Mouse (Mus musculus): ENCODE data around the gene Tomm6. TPM values are rescaled to one million over a fixed set of nuclear protein-coding genes. Genes with fewer than 3 reads are reported as not detected.

The Tomm6 gene
- polyA plus RNA-seq, 1 experiment: 221 TPM

- Histone ChIP-seq H3K36me3 (ENCODE audit: control insufficient read depth, insufficient read depth, low read length, poor library complexity, severe bottlenecking) (no peaks in the 10 kb centered on the region), H3K9me3 (replicated peaks; ENCODE audit: control insufficient read depth, insufficient read depth, low read length, poor library complexity, severe bottlenecking) (no peaks in the 10 kb centered on the region), H3K4me1 (ENCODE audit: control insufficient read depth, insufficient read depth, low read length) (no peaks in the 10 kb centered on the region), H3K27me3 (ENCODE audit: control insufficient read depth, insufficient read depth, low read length, poor library complexity, severe bottlenecking) (no peaks in the 10 kb centered on the region), H3K27ac (ENCODE audit: insufficient read depth, low read length) (no peak overlapping the region), H3K4me3 (ENCODE audit: low read depth, low read length) (no peak overlapping the region), H3K9ac (ENCODE audit: low read depth, poor library complexity, severe bottlenecking) (no peak overlapping the region)
- TF ChIP-seq EP300 (IDR thresholded peaks at IDR 0.05; ENCODE audit: insufficient read depth, low read depth, low read length) (no peak), CTCF (IDR thresholded peaks at IDR 0.05; ENCODE audit: low read depth, low read length) (no peak), POLR2A (IDR thresholded peaks at IDR 0.05; ENCODE audit: insufficient read depth, low read length) (no peak)
Observed at GRCm38 (mm10) chr17:47651953-47652352, 36.2 kb downstream of the Tomm6 start.

DNA sequence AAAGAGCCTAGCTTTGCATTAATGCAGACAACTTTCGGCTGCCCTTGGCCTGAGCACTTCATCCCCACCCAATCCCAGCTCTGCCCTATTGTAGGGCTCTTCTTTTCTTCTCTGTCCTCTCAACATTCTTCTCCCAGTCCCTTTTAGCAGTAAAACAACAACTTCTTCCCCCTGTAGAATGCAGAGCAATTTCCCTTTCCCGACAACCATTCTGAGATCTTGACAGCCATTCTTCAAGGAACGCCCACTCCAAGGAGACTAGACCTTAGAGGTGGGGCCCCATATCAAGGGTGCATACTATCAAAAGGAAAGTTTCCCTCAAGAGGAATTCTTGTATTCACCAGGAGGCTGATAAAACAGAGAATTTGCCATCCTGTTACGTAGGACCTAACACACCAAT, 39.2 kb downstream of the Tomm6 start:
- Histone ChIP-seq H3K4me3 (ENCODE audit: low read depth, low read length) (no peak overlapping the region), H3K9me3 (replicated peaks; ENCODE audit: control insufficient read depth, insufficient read depth, low read length, poor library complexity, severe bottlenecking) (no peaks in the 10 kb centered on the region), H3K27ac (ENCODE audit: insufficient read depth, low read length) (peak overlapping the region; percentile 95), H3K27me3 (ENCODE audit: control insufficient read depth, insufficient read depth, low read length, poor library complexity, severe bottlenecking) (no peaks in the 10 kb centered on the region), H3K9ac (ENCODE audit: low read depth, poor library complexity, severe bottlenecking) (no peak overlapping the region), H3K36me3 (ENCODE audit: control insufficient read depth, insufficient read depth, low read length, poor library complexity, severe bottlenecking) (no peaks in the 10 kb centered on the region), H3K4me1 (ENCODE audit: control insufficient read depth, insufficient read depth, low read length) (no peaks in the 10 kb centered on the region)
- TF ChIP-seq EP300 (IDR thresholded peaks at IDR 0.05; ENCODE audit: insufficient read depth, low read depth, low read length): 0 out of 2 replicates have a peak, but pooled peaks have one; percentile 40
- no peak for TF ChIP-seq POLR2A (IDR thresholded peaks at IDR 0.05; ENCODE audit: insufficient read depth, low read length)
- no peak for TF ChIP-seq CTCF (IDR thresholded peaks at IDR 0.05; ENCODE audit: low read depth, low read length)

DNA sequence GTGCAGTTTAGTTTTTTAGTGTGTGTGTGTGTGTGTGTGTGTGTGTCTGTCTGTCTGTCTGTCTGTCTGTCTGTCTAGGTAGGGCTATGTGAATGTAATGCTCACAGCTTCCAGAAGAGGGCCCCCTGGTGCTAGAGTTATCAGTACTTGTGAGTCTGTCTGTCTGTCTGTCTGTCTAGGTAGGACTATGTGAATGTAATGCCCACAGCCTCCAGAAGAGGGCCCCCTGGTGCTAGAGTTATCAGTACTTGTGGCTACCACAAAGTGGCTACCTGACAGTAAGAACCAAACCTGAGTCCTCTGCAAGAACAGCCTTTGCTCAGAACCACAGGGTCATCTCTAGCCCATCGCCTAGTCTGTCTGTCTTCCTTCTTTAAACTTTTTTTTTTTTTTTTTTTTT, 41.5 kb downstream of the Tomm6 start:
- Histone ChIP-seq H3K4me3 (ENCODE audit: low read depth, low read length) (no peak overlapping the region), H3K36me3 (ENCODE audit: control insufficient read depth, insufficient read depth, low read length, poor library complexity, severe bottlenecking) (no peaks in the 10 kb centered on the region), H3K4me1 (ENCODE audit: control insufficient read depth, insufficient read depth, low read length) (no peaks in the 10 kb centered on the region), H3K27me3 (ENCODE audit: control insufficient read depth, insufficient read depth, low read length, poor library complexity, severe bottlenecking) (no peaks in the 10 kb centered on the region), H3K27ac (ENCODE audit: insufficient read depth, low read length) (no peak overlapping the region), H3K9ac (ENCODE audit: low read depth, poor library complexity, severe bottlenecking) (no peak overlapping the region), H3K9me3 (replicated peaks; ENCODE audit: control insufficient read depth, insufficient read depth, low read length, poor library complexity, severe bottlenecking) (no peaks in the 10 kb centered on the region)
- TF ChIP-seq POLR2A (IDR thresholded peaks at IDR 0.05; ENCODE audit: insufficient read depth, low read length) (no peak), EP300 (IDR thresholded peaks at IDR 0.05; ENCODE audit: insufficient read depth, low read depth, low read length) (no peak), CTCF (IDR thresholded peaks at IDR 0.05; ENCODE audit: low read depth, low read length) (peak; percentile 52)

- no peaks in the 10 kb centered on the region for H3K36me3 ChIP-seq (ENCODE audit: control insufficient read depth, insufficient read depth, low read length, poor library complexity, severe bottlenecking)
- no peak for TF ChIP-seq EP300 (IDR thresholded peaks at IDR 0.05; ENCODE audit: insufficient read depth, low read depth, low read length)
- no peak for TF ChIP-seq POLR2A (IDR thresholded peaks at IDR 0.05; ENCODE audit: insufficient read depth, low read length)
- peak; percentile 27 for TF ChIP-seq CTCF (IDR thresholded peaks at IDR 0.05; ENCODE audit: low read depth, low read length)
- no peak overlapping the region for H3K9ac ChIP-seq (ENCODE audit: low read depth, poor library complexity, severe bottlenecking)
- H3K4me1 ChIP-seq (ENCODE audit: control insufficient read depth, insufficient read depth, low read length): no peaks in the 10 kb centered on the region
- H3K27me3 ChIP-seq (ENCODE audit: control insufficient read depth, insufficient read depth, low read length, poor library complexity, severe bottlenecking): no peaks in the 10 kb centered on the region
- H3K27ac ChIP-seq (ENCODE audit: insufficient read depth, low read length): no peak overlapping the region
- no peak overlapping the region for H3K4me3 ChIP-seq (ENCODE audit: low read depth, low read length)
- no peaks in the 10 kb centered on the region for H3K9me3 ChIP-seq (replicated peaks; ENCODE audit: control insufficient read depth, insufficient read depth, low read length, poor library complexity, severe bottlenecking)
Observed at GRCm38 (mm10) chr17:47642992-47643391, 45.2 kb downstream of the Tomm6 start.

Other genes with a start within 250 kb of the Tomm6 start
- gene Taf8, start 186.1 kb downstream of the Tomm6 start, polyA plus RNA-seq (2011; ENCODE audit: insufficient read depth, insufficient read length, low read depth, missing spikeins): 45.5 and 46.6 TPM in 2 replicates
- gene Ccnd3, start 183.3 kb downstream of the Tomm6 start, polyA plus RNA-seq (2011; ENCODE audit: insufficient read depth, insufficient read length, low read depth, missing spikeins): 181 and 185 TPM in 2 replicates
- gene Bysl, start 76.9 kb downstream of the Tomm6 start, polyA plus RNA-seq (2011; ENCODE audit: insufficient read depth, insufficient read length, low read depth, missing spikeins): 24.9 and 25.7 TPM in 2 replicates
- 26.4 and 36.9 TPM in 2 replicates for gene Med20, start 76.8 kb downstream of the Tomm6 start, polyA plus RNA-seq (2011; ENCODE audit: insufficient read depth, insufficient read length, low read depth, missing spikeins)
- 4.5 and 11.9 TPM in 2 replicates for gene Gm20517, start 76.8 kb downstream of the Tomm6 start, polyA plus RNA-seq (2011; ENCODE audit: insufficient read depth, insufficient read length, low read depth, missing spikeins)
- 15.8 and 16.8 TPM in 2 replicates for gene Usp49, start 57.7 kb downstream of the Tomm6 start, polyA plus RNA-seq (2011; ENCODE audit: insufficient read depth, insufficient read length, low read depth, missing spikeins)
- gene Frs3, start 644 bp upstream of the Tomm6 start, polyA plus RNA-seq (2011; ENCODE audit: insufficient read depth, insufficient read length, low read depth, missing spikeins): 14.0 and 14.5 TPM in 2 replicates
- 0.24 and 1.0 TPM in 2 replicates for gene Gm21981, start 6.1 kb upstream of the Tomm6 start, polyA plus RNA-seq (2011; ENCODE audit: insufficient read depth, insufficient read length, low read depth, missing spikeins)
- 2.0 and 2.2 TPM in 2 replicates for gene Prickle4, start 6.3 kb upstream of the Tomm6 start, polyA plus RNA-seq (2011; ENCODE audit: insufficient read depth, insufficient read length, low read depth, missing spikeins)
- gene Pgc, start 38.5 kb upstream of the Tomm6 start, polyA plus RNA-seq (2011; ENCODE audit: insufficient read depth, insufficient read length, low read depth, missing spikeins): 4.9 and 5.0 TPM in 2 replicates
- 13.5 and 13.7 TPM in 2 replicates for gene Tfeb, start 48.6 kb upstream of the Tomm6 start, polyA plus RNA-seq (2011; ENCODE audit: insufficient read depth, insufficient read length, low read depth, missing spikeins)
- 22.3 and 27.9 TPM in 2 replicates for gene Mdfi, start 146.3 kb upstream of the Tomm6 start, polyA plus RNA-seq (2011; ENCODE audit: insufficient read depth, insufficient read length, low read depth, missing spikeins)
- gene Foxp4, start 236.3 kb upstream of the Tomm6 start, polyA plus RNA-seq (2011; ENCODE audit: insufficient read depth, insufficient read length, low read depth, missing spikeins): 44.2 and 52.3 TPM in 2 replicates

Measured in ES-Bruce4 (cell line).